Mouse (Mus musculus): ENCODE data around the gene Crygc. TPM values are rescaled to one million over a fixed set of nuclear protein-coding genes. Genes with fewer than 3 reads are reported as not detected.

Crygc gene
- polyA plus RNA-seq, 1 experiment from 2014 or later = not detected

DNA sequence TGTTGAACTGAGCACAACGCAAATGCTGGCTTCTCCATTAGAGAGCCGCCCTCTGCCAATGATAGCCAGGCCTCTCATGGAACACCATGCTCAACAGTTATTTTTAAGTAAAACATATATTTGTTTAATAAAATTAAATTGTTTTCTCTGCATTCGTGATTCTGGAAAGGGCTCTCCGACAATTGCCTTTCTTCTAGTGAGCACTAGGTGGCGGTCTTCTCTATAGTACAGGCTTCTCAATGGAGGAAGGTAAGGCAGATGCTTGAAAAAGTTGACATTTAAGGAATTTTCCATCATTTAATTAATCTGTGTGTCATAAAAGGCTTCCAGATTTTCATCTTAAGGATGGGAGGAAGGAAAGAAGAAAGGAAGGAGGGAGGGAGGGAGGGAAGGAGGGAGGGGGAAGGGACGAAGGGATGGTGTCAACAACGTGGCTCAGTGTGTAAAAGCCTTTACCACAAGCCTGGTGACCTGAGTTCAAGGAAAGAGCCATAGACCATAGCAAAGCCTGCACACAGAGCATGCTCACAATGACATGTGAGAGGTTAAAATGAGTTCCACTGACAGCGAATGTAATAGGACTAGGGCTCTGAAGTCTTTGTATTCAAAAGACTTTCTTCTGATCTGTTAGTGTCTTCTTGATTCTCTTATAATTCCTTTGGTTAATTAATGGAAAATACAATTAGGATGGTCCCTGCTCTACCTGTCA, 26.9 kb downstream of the Crygc start:
- Histone ChIP-seq H3K27ac (ENCODE audit: low read length) (no peak overlapping the region), H3K4me3 (ENCODE audit: low read depth, low read length) (no peak overlapping the region), H3K4me2 (replicated peaks; ENCODE audit: low read depth, low read length) (no peak overlapping the region), H3K9me3 (ENCODE audit: control insufficient read depth, low read depth, low read length) (no peaks in the 10 kb centered on the region), H3K4me1 (ENCODE audit: control insufficient read depth, insufficient read depth, low read length) (no peaks in the 10 kb centered on the region), H3K36me3 (ENCODE audit: control insufficient read depth, insufficient read depth, low read length) (no peaks in the 10 kb centered on the region), H3K9ac (replicated peaks; ENCODE audit: low read depth, low read length) (no peak overlapping the region), H3K27me3 (ENCODE audit: control insufficient read depth, insufficient read depth, low read length) (no peaks in the 10 kb centered on the region)
- WGBS = 33% methylated on average over 8 of the region's 8 CpGs
- ATAC-seq (ENCODE audit: insufficient number of reproducible peaks, insufficient read depth, low FRiP score, low read depth) = no peak

DNA sequence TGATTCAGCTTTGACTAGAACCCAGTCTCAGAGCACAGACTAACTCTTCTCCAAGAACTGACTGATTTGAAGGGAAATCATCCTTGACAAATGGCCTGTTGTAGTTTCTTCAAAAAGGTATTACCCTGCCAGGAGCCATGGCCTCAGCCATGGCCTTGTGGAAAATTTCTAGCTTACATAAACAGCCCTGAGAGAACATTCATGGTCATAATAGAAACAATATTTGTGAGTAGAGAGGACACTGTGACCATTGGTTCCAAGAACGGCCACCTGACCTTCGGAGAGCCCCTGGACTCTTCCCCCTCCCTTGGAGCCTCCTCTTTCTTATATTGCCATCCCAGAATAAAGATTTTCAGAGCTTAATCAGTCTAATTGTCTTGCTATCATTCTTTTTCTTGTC, 30.1 kb downstream of the Crygc start:
- no peak for ATAC-seq (ENCODE audit: insufficient number of reproducible peaks, insufficient read depth, low FRiP score, low read depth)
- H3K4me3 ChIP-seq (ENCODE audit: low read depth, low read length) = no peak overlapping the region
- H3K36me3 ChIP-seq (ENCODE audit: control insufficient read depth, insufficient read depth, low read length) = no peaks in the 10 kb centered on the region
- H3K4me2 ChIP-seq (replicated peaks; ENCODE audit: low read depth, low read length) = no peak overlapping the region
- no peaks in the 10 kb centered on the region for H3K4me1 ChIP-seq (ENCODE audit: control insufficient read depth, insufficient read depth, low read length)
- WGBS = 86% methylated on average over 2 of the region's 2 CpGs
- no peak overlapping the region for H3K9ac ChIP-seq (replicated peaks; ENCODE audit: low read depth, low read length)
- no peak overlapping the region for H3K27ac ChIP-seq (ENCODE audit: low read length)
- H3K9me3 ChIP-seq (ENCODE audit: control insufficient read depth, low read depth, low read length) = no peaks in the 10 kb centered on the region
- no peaks in the 10 kb centered on the region for H3K27me3 ChIP-seq (ENCODE audit: control insufficient read depth, insufficient read depth, low read length)

DNA sequence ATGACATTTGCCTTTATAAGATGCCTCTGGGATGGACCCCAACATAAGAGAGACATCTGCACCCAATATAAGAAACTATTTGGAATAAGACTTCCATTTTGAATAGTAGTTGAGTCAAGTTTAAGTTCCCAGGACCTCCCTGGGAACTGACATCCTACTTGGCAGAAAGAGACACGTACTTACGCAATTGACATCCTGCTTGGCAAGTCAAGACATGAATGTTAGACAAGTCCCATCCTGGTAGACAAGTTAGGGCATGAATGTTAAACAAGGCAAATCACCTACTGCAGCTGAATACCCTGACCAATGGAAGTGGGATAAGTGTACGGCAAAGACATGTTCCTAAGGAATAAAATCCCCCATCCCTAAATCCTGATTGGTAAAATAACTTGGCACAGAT, 31.7 kb downstream of the Crygc start:
- no peak for ATAC-seq (ENCODE audit: insufficient number of reproducible peaks, insufficient read depth, low FRiP score, low read depth)
- H3K4me2 ChIP-seq (replicated peaks; ENCODE audit: low read depth, low read length) = no peak overlapping the region
- H3K4me3 ChIP-seq (ENCODE audit: low read depth, low read length) = no peak overlapping the region
- H3K27ac ChIP-seq (ENCODE audit: low read length) = no peak overlapping the region
- no peaks in the 10 kb centered on the region for H3K4me1 ChIP-seq (ENCODE audit: control insufficient read depth, insufficient read depth, low read length)
- H3K9ac ChIP-seq (replicated peaks; ENCODE audit: low read depth, low read length) = no peak overlapping the region
- 91% methylated on average over 3 of the region's 3 CpGs for WGBS
- H3K36me3 ChIP-seq (ENCODE audit: control insufficient read depth, insufficient read depth, low read length) = no peaks in the 10 kb centered on the region
- H3K9me3 ChIP-seq (ENCODE audit: control insufficient read depth, low read depth, low read length) = no peaks in the 10 kb centered on the region
- no peaks in the 10 kb centered on the region for H3K27me3 ChIP-seq (ENCODE audit: control insufficient read depth, insufficient read depth, low read length)

DNA sequence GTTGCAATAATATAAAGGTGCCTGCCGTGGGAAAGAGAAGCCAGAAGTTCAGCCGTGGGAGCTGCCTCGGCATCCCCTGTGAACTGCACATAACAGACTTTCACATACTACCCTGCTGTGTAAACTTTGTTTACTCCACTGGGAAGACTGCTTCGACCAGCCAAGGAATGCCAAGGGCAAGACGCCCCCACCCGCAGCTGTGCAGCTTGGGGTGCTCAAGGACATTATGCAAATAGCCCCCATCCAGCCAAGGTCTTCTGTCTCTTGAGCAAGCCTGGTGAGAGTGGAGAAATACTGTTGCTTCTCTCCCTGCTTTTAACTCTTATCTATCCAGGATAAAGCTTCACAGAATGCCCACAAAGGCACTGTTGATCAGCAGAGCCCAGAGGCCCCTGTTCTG, 32.7 kb downstream of the Crygc start:
- 60% methylated on average over 6 of the region's 6 CpGs for WGBS
- H3K4me1 ChIP-seq (ENCODE audit: control insufficient read depth, insufficient read depth, low read length) = no peaks in the 10 kb centered on the region

DNA sequence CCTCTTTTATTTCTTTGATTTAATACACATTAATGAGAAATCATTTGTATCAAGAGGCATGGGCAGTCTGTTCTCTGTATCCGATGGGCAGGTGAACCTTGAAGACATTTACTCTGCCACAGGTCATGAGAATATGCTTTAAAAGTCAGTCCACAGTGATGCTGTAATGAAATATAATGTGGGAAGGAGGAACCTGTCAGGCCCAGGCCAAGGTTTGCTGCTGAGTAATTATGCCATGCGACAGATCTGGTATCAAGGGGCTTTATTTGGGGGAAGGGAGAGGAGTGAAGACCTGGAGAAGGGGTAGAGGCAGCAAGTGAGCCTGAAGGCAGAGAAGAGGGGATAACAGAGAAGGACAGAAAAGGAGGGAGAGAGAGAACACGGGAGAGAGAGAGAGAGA, 33.8 kb downstream of the Crygc start:
- H3K27me3 ChIP-seq (ENCODE audit: control insufficient read depth, insufficient read depth, low read length) = no peaks in the 10 kb centered on the region
- H3K36me3 ChIP-seq (ENCODE audit: control insufficient read depth, insufficient read depth, low read length) = no peaks in the 10 kb centered on the region
- 69% methylated on average over 3 of the region's 3 CpGs for WGBS
- ATAC-seq (ENCODE audit: insufficient number of reproducible peaks, insufficient read depth, low FRiP score, low read depth) = no peak
- no peak overlapping the region for H3K4me2 ChIP-seq (replicated peaks; ENCODE audit: low read depth, low read length)
- no peaks in the 10 kb centered on the region for H3K9me3 ChIP-seq (ENCODE audit: control insufficient read depth, low read depth, low read length)
- no peak overlapping the region for H3K27ac ChIP-seq (ENCODE audit: low read length)
- no peaks in the 10 kb centered on the region for H3K4me1 ChIP-seq (ENCODE audit: control insufficient read depth, insufficient read depth, low read length)
- no peak overlapping the region for H3K4me3 ChIP-seq (ENCODE audit: low read depth, low read length)
- H3K9ac ChIP-seq (replicated peaks; ENCODE audit: low read depth, low read length) = no peak overlapping the region

More for the DNA sequence above, 32.7 kb downstream of the Crygc start:
- Histone ChIP-seq H3K36me3 (ENCODE audit: control insufficient read depth, insufficient read depth, low read length) (no peaks in the 10 kb centered on the region), H3K4me2 (replicated peaks; ENCODE audit: low read depth, low read length) (no peak overlapping the region), H3K4me3 (ENCODE audit: low read depth, low read length) (no peak overlapping the region), H3K9ac (replicated peaks; ENCODE audit: low read depth, low read length) (no peak overlapping the region), H3K27ac (ENCODE audit: low read length) (no peak overlapping the region), H3K27me3 (ENCODE audit: control insufficient read depth, insufficient read depth, low read length) (no peaks in the 10 kb centered on the region), H3K9me3 (ENCODE audit: control insufficient read depth, low read depth, low read length) (no peaks in the 10 kb centered on the region)
- ATAC-seq (ENCODE audit: insufficient number of reproducible peaks, insufficient read depth, low FRiP score, low read depth) = no peak

DNA sequence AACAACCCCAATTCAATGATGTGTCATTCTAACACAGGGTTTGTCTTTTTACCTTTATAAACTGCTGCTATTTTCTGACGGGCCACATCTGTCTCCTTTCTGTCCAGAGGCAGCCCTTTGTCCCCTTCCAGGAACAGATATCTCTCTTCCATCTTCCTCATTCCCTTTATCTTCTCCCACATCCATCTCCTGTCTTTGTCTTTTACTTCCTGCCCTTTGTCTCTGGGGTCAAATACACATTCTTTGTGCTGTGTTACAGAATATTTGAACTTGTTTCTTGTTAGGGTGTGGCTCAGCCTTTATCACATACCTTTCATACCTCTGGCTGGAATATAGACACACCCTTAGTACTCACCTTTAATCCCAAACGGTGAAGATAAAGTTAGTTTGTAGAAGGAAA, 35.9 kb downstream of the Crygc start:
- H3K36me3 ChIP-seq (ENCODE audit: control insufficient read depth, insufficient read depth, low read length) = no peaks in the 10 kb centered on the region
- no peak overlapping the region for H3K27ac ChIP-seq (ENCODE audit: low read length)
- no peaks in the 10 kb centered on the region for H3K27me3 ChIP-seq (ENCODE audit: control insufficient read depth, insufficient read depth, low read length)
- no peak overlapping the region for H3K4me2 ChIP-seq (replicated peaks; ENCODE audit: low read depth, low read length)
- ATAC-seq (ENCODE audit: insufficient number of reproducible peaks, insufficient read depth, low FRiP score, low read depth) = no peak
- H3K4me3 ChIP-seq (ENCODE audit: low read depth, low read length) = no peak overlapping the region
- WGBS = 40% methylated on average over 2 of the region's 2 CpGs
- H3K9me3 ChIP-seq (ENCODE audit: control insufficient read depth, low read depth, low read length) = no peaks in the 10 kb centered on the region
- H3K4me1 ChIP-seq (ENCODE audit: control insufficient read depth, insufficient read depth, low read length) = no peaks in the 10 kb centered on the region
- no peak overlapping the region for H3K9ac ChIP-seq (replicated peaks; ENCODE audit: low read depth, low read length)

DNA sequence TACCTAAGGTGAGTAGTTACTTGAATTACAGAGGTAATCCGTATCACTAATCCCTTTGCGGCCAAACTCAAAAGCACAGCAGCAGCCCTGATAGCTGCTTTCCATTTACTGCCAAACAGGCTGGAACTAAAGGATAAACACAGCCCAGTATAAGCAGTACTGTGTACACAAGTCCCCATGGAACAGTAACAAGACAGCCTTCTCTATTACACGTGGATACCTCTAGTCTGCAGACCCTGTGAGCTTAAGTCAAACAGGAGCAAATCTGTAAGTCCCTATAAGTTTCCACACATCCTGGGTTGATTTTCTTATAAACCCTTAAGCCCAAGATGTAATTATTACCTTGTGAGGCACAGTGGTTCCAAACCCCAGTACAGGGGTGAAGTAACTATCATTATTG, 38.0 kb downstream of the Crygc start:
- no peak for ATAC-seq (ENCODE audit: insufficient number of reproducible peaks, insufficient read depth, low FRiP score, low read depth)
- no peaks in the 10 kb centered on the region for H3K27me3 ChIP-seq (ENCODE audit: control insufficient read depth, insufficient read depth, low read length)
- H3K4me2 ChIP-seq (replicated peaks; ENCODE audit: low read depth, low read length) = no peak overlapping the region
- H3K36me3 ChIP-seq (ENCODE audit: control insufficient read depth, insufficient read depth, low read length) = no peaks in the 10 kb centered on the region
- no peak overlapping the region for H3K9ac ChIP-seq (replicated peaks; ENCODE audit: low read depth, low read length)
- H3K9me3 ChIP-seq (ENCODE audit: control insufficient read depth, low read depth, low read length) = no peaks in the 10 kb centered on the region
- WGBS = 20% methylated on average over 3 of the region's 3 CpGs
- no peak overlapping the region for H3K27ac ChIP-seq (ENCODE audit: low read length)
- no peaks in the 10 kb centered on the region for H3K4me1 ChIP-seq (ENCODE audit: control insufficient read depth, insufficient read depth, low read length)
- H3K4me3 ChIP-seq (ENCODE audit: low read depth, low read length) = no peak overlapping the region

DNA sequence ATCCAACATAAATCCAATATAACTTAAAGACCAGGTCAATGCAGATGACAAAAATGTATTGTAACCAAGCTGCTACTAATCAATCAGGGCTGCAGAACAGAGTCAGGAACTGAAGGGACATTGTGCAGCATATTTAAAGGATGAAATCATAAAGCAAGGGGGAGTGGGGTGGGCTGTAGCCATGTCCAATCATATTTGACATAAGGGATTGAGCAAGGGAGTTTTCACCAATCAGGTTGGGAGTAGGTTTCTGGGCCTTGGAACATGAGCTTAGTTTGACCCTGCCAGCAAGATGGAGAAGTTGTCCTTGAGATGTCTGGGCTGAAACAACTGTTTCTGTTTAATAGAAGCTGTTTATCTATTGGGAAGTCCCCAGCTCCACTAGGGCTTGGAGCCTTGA, 40.8 kb downstream of the Crygc start, which contains the start of gene Akr1cl:
Akr1cl (minus strand) TSS at position 119 of the 400 bp plus-strand sequence.
- no peak within 1 kb of the TSS for H3K4me2 ChIP-seq (replicated peaks; ENCODE audit: low read depth, low read length)
- no peak within 1 kb of the TSS for H3K4me3 ChIP-seq (ENCODE audit: low read depth, low read length)
- no peaks in the 10 kb centered on the region for H3K9me3 ChIP-seq (ENCODE audit: control insufficient read depth, low read depth, low read length)
- no peaks in the 10 kb centered on the region for H3K4me1 ChIP-seq (ENCODE audit: control insufficient read depth, insufficient read depth, low read length)
- no peaks in the 10 kb centered on the region for H3K36me3 ChIP-seq (ENCODE audit: control insufficient read depth, insufficient read depth, low read length)
- H3K9ac ChIP-seq (replicated peaks; ENCODE audit: low read depth, low read length) = no peak within 1 kb of the TSS
- no peak within 1 kb of the TSS for H3K27ac ChIP-seq (ENCODE audit: low read length)
- no peak for ATAC-seq (ENCODE audit: insufficient number of reproducible peaks, insufficient read depth, low FRiP score, low read depth)
- no peaks in the 10 kb centered on the region for H3K27me3 ChIP-seq (ENCODE audit: control insufficient read depth, insufficient read depth, low read length)

DNA sequence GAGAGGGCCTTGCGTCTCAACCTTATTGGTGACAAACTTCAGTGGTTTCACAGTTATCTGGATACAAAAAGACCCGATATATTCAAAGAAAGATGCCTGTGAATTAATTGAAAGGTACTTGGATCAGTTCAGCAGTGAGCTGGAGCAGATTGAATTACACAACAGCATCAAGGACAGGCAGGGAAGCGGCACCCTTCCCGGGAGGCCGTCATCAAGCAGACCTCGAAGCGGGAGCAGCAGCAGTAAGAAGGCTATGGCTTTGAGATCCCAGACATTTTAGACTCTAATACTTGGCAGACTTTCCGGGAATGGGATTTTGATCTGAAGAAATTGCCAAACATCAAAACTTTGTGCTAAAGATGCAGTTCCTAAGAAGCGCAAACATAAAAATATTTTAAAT, 45.3 kb downstream of the Crygc start:
- WGBS = 72% methylated on average over 9 of the region's 9 CpGs
- H3K9ac ChIP-seq (replicated peaks; ENCODE audit: low read depth, low read length) = no peak overlapping the region
- no peak overlapping the region for H3K27ac ChIP-seq (ENCODE audit: low read length)
- ATAC-seq (ENCODE audit: insufficient number of reproducible peaks, insufficient read depth, low FRiP score, low read depth) = no peak
- H3K36me3 ChIP-seq (ENCODE audit: control insufficient read depth, insufficient read depth, low read length) = no peaks in the 10 kb centered on the region
- H3K4me1 ChIP-seq (ENCODE audit: control insufficient read depth, insufficient read depth, low read length) = no peaks in the 10 kb centered on the region
- H3K27me3 ChIP-seq (ENCODE audit: control insufficient read depth, insufficient read depth, low read length) = no peaks in the 10 kb centered on the region
- H3K9me3 ChIP-seq (ENCODE audit: control insufficient read depth, low read depth, low read length) = no peaks in the 10 kb centered on the region
- no peak overlapping the region for H3K4me3 ChIP-seq (ENCODE audit: low read depth, low read length)
- H3K4me2 ChIP-seq (replicated peaks; ENCODE audit: low read depth, low read length) = no peak overlapping the region

Measured in stomach, embryonic 14.5 days (tissue).